Mouse (Mus musculus) CH12.LX (cell line): ENCODE measurements around the gene Tnfrsf19. TPM values are rescaled to one million over a fixed set of nuclear protein-coding genes. Genes with fewer than 3 reads are reported as not detected.

ENCODE experiments used
- DNase-seq: peaks from one replicate; pipeline ENCODE4 v3.0.0-alpha.2; 2013; ENCODE audit errors: extremely low read depth
- H3K27ac ChIP-seq: 2 replicates; pipeline ENCODE4 v1.5.1; 2012; ENCODE audit warnings: low read depth, mild to moderate bottlenecking, control low read depth, moderate library complexity; ENCODE audit not compliant: insufficient read depth
- H3K27me3 ChIP-seq: replicated peaks from 2 replicates; pipeline ENCODE3; 2012; ENCODE audit warnings: inconsistent platforms
- H3K36me3 ChIP-seq, 2 experiments: replicated peaks in 1 of 2; 2 replicates each; pipeline versions ENCODE3 to v1.6.1; 2012; ENCODE audit warnings: inconsistent platforms in 1 of 2, low read length in 1 of 2, mild to moderate bottlenecking in 1 of 2, mixed read lengths in 1 of 2, moderate library complexity in 1 of 2; ENCODE audit not compliant: control insufficient read depth in 1 of 2, insufficient read depth in 1 of 2
- H3K4me1 ChIP-seq, 2 experiments: 2 replicates each; pipeline ENCODE4 v1.6.1; 2012; ENCODE audit warnings: inconsistent platforms in 1 of 2, moderate library complexity in 1 of 2; ENCODE audit not compliant: insufficient read depth in 2 of 2, control insufficient read depth in 1 of 2
- H3K4me2 ChIP-seq: 2 replicates; pipeline ENCODE4 v1.6.1; 2012; ENCODE audit warnings: low read depth, mild to moderate bottlenecking, control low read depth; ENCODE audit not compliant: poor library complexity, insufficient read depth, severe bottlenecking
- H3K4me3 ChIP-seq, 3 experiments: fragments of 150-350 bp in 1 of 3; sonication (generic) in 1 of 3; replicated peaks in 1 of 3; 2 replicates each; pipeline versions ENCODE3 to v1.5.1; 2011 to 2012; ENCODE audit warnings: low read depth in 2 of 3, low read length in 2 of 3, mild to moderate bottlenecking in 2 of 3, moderate library complexity in 2 of 3, control low read depth in 1 of 3, improper control_type of control experiment in 1 of 3, inconsistent platforms in 1 of 3, mixed read lengths in 1 of 3; ENCODE audit not compliant: poor library complexity in 1 of 3
- H3K79me2 ChIP-seq: replicated peaks from 2 replicates; pipeline ENCODE4 v1.6.1; 2012; ENCODE audit warnings: mild to moderate bottlenecking, moderate library complexity; ENCODE audit not compliant: control insufficient read depth, poor library complexity, insufficient read depth, severe bottlenecking; ENCODE audit errors: extremely low read depth
- H3K9ac ChIP-seq: 2 replicates; pipeline ENCODE4 v1.6.1; 2012; ENCODE audit warnings: low read depth, mild to moderate bottlenecking, control low read depth, moderate library complexity; ENCODE audit not compliant: insufficient read depth
- H3K9me3 ChIP-seq: replicated peaks from 2 replicates; pipeline ENCODE3; 2012; ENCODE audit warnings: low read length, inconsistent platforms, mixed read lengths
- BHLHE40 ChIP-seq: IDR thresholded peaks from 2 replicates; pipeline ENCODE4 v1.6.1; 2011; ENCODE audit warnings: mild to moderate bottlenecking, low read depth, low read length, improper control_type of control experiment
- CHD1 ChIP-seq: IDR thresholded peaks from 2 replicates; pipeline ENCODE4 v1.6.1; 2012; ENCODE audit warnings: low read depth, low read length, improper control_type of control experiment, inconsistent platforms
- CHD2 ChIP-seq: IDR thresholded peaks from 2 replicates; pipeline ENCODE4 v1.6.1; 2011; ENCODE audit warnings: low read length, improper control_type of control experiment
- E2F4 ChIP-seq: IDR thresholded peaks from 2 replicates; pipeline ENCODE4 v1.6.1; 2011; ENCODE audit warnings: low read depth, low read length, improper control_type of control experiment; ENCODE audit not compliant: insufficient replicate concordance
- EP300 ChIP-seq: IDR thresholded peaks from 2 replicates; pipeline ENCODE4 v1.6.1; 2011; ENCODE audit warnings: low read length, improper control_type of control experiment
- GABPA ChIP-seq: IDR thresholded peaks from 2 replicates; pipeline ENCODE4 v1.6.1; 2012; ENCODE audit warnings: low read depth, low read length, improper control_type of control experiment, inconsistent platforms; ENCODE audit not compliant: insufficient replicate concordance
- IRF4 ChIP-seq: IDR thresholded peaks from 2 replicates; pipeline ENCODE4 v1.6.1; 2014; ENCODE audit warnings: low read depth, mild to moderate bottlenecking, inconsistent platforms, low read length, improper control_type of control experiment
- JUN ChIP-seq: IDR thresholded peaks from 2 replicates; pipeline ENCODE4 v1.6.1; 2011; ENCODE audit warnings: low read depth, mild to moderate bottlenecking, low read length, improper control_type of control experiment, moderate library complexity; ENCODE audit not compliant: insufficient read depth
- JUND ChIP-seq: conservative IDR thresholded peaks from 2 replicates; pipeline ENCODE4 v1.6.1; 2011; ENCODE audit warnings: low read depth, low read length, improper control_type of control experiment
- KAT2A ChIP-seq: IDR thresholded peaks from 2 replicates; pipeline ENCODE4 v1.6.1; 2012; ENCODE audit warnings: low read length, improper control_type of control experiment, inconsistent platforms; ENCODE audit not compliant: insufficient replicate concordance
- MAX ChIP-seq: IDR thresholded peaks from 2 replicates; pipeline ENCODE4 v1.6.1; 2011; ENCODE audit warnings: low read length, improper control_type of control experiment
- MAZ ChIP-seq: IDR thresholded peaks from 2 replicates; pipeline ENCODE4 v1.6.1; 2012; ENCODE audit warnings: low read depth, mild to moderate bottlenecking, inconsistent platforms, low read length, improper control_type of control experiment, moderate library complexity
- MXI1 ChIP-seq: IDR thresholded peaks from 2 replicates; pipeline ENCODE4 v1.6.1; 2011; ENCODE audit warnings: mild to moderate bottlenecking, low read depth, low read length, improper control_type of control experiment
- MYC ChIP-seq: IDR thresholded peaks from 2 replicates; pipeline ENCODE4 v1.6.1; 2011; ENCODE audit warnings: low read depth, mild to moderate bottlenecking, improper control_type of control experiment, low read length
- NELFE ChIP-seq: IDR thresholded peaks from 2 replicates; pipeline ENCODE4 v1.6.1; 2011; ENCODE audit warnings: low read depth, low read length, improper control_type of control experiment
- NRF1 ChIP-seq: IDR thresholded peaks from 2 replicates; pipeline ENCODE4 v1.6.1; 2014; ENCODE audit warnings: low read depth, mild to moderate bottlenecking, inconsistent platforms, low read length, improper control_type of control experiment, moderate library complexity
- POLR2AphosphoS2 ChIP-seq: IDR thresholded peaks from 2 replicates; pipeline ENCODE4 v1.6.1; 2011; ENCODE audit warnings: low read depth, low read length, improper control_type of control experiment
- RAD21 ChIP-seq: IDR thresholded peaks from 2 replicates; pipeline ENCODE4 v1.6.1; 2011; ENCODE audit warnings: low read depth, mild to moderate bottlenecking, low read length, improper control_type of control experiment, moderate library complexity
- RCOR1 ChIP-seq: conservative IDR thresholded peaks from 2 replicates; pipeline ENCODE4 v1.6.1; 2012; ENCODE audit warnings: low read depth, mild to moderate bottlenecking, inconsistent platforms, low read length, improper control_type of control experiment
- SMC3 ChIP-seq: IDR thresholded peaks from 2 replicates; pipeline ENCODE4 v1.6.1; 2011; ENCODE audit warnings: low read depth, low read length, improper control_type of control experiment
- TBP ChIP-seq: conservative IDR thresholded peaks from 2 replicates; pipeline ENCODE4 v1.6.1; 2011; ENCODE audit warnings: low read depth, low read length, improper control_type of control experiment
- TCF12 ChIP-seq: IDR thresholded peaks from 2 replicates; pipeline ENCODE4 v1.6.1; 2014; ENCODE audit warnings: low read depth, mild to moderate bottlenecking, inconsistent platforms, low read length, improper control_type of control experiment
- UBTF ChIP-seq: IDR thresholded peaks from 2 replicates; pipeline ENCODE4 v1.6.1; 2012; ENCODE audit warnings: low read depth, mild to moderate bottlenecking, inconsistent platforms, low read length, improper control_type of control experiment, moderate library complexity
- USF1 ChIP-seq: IDR thresholded peaks from 2 replicates; pipeline ENCODE4 v1.6.1; 2014; ENCODE audit warnings: low read depth, mild to moderate bottlenecking, inconsistent platforms, low read length, improper control_type of control experiment
- USF2 ChIP-seq: conservative IDR thresholded peaks from 2 replicates; pipeline ENCODE4 v1.6.1; 2011; ENCODE audit warnings: low read depth, low read length, improper control_type of control experiment
- ZC3H11A ChIP-seq: IDR thresholded peaks from 2 replicates; pipeline ENCODE4 v1.6.1; 2012; ENCODE audit warnings: low read depth, mild to moderate bottlenecking, inconsistent platforms, low read length, improper control_type of control experiment
- ZKSCAN1 ChIP-seq: IDR thresholded peaks from 2 replicates; pipeline ENCODE4 v1.6.1; 2012; ENCODE audit warnings: low read depth, inconsistent platforms, low read length, improper control_type of control experiment, borderline replicate concordance
- ZNF384 ChIP-seq: IDR thresholded peaks from 2 replicates; pipeline ENCODE4 v1.6.1; 2012; ENCODE audit warnings: low read depth, low read length, improper control_type of control experiment, inconsistent platforms
- dilution Hi-C: fragments of 300-500 bp; cut with MboI; formaldehyde crosslinking; loops from 2 replicates; pipeline ENCODE4 v1.14.3; 2020; ENCODE audit warnings: low sequenced_read_pairs; ENCODE audit not compliant: extremely low pct_unique_long_range_greater_than_20kb, extremely low pct_ligation_motif_present
- in situ Hi-C: fragments of 300-500 bp; cut with MboI; formaldehyde crosslinking; loops from 3 replicates; pipeline ENCODE4 v1.14.3; 2019; ENCODE audit warnings: low sequenced_read_pairs, low pct_ligation_motif_present, low pct_unique_long_range_greater_than_20kb, mixed read lengths
- polyA plus RNA-seq: library from polyadenylated mRNA; unstranded; fragments of >175 nt; gene quantifications from 2 replicates; pipeline ENCODE4 v1.2.1, GENCODE M21; 2012; ENCODE audit warnings: low read depth; ENCODE audit not compliant: insufficient read length
- total RNA-seq, 2 experiments: library from RNA; depleted of rRNA; stranded (reverse); fragments of 300-350 nt in 1 of 2; fragments of >200 nt in 1 of 2; gene quantifications; 2 replicates each; pipeline ENCODE4 v1.2.3; 2012 to 2014

The Tnfrsf19 gene
- total and polyA plus RNA-seq, 3 experiments = 4.4 to 6.5 (median 4.6) TPM

GRCm38 (mm10) chr14:61014544-61014943 lies 31.7 kb downstream of the Tnfrsf19 start:
- H3K9ac ChIP-seq = no peak overlapping the region
- H3K4me3 ChIP-seq = no peak overlapping the region
- DNase-seq = no peak
- TF ChIP-seq JUND (no peak), TCF12 (no peak), NRF1 (no peak), TBP (no peak), IRF4 (no peak), USF2 (no peak), ZNF384 (no peak), GABPA (no peak), UBTF (no peak), CHD2 (no peak), BHLHE40 (no peak), JUN (no peak), MAZ (no peak), E2F4 (no peak), POLR2AphosphoS2 (no peak), EP300 (no peak), SMC3 (no peak), KAT2A (no peak)
- TF ChIP-seq, all 38 proteins: peak for 0
- no peaks in the 10 kb centered on the region for H3K79me2 ChIP-seq
- dilution Hi-C loops = no loop called here
- no peak overlapping the region for H3K27ac ChIP-seq
- H3K27me3 ChIP-seq = no peaks in the 10 kb centered on the region
- no peaks in the 10 kb centered on the region for H3K36me3 ChIP-seq
- H3K4me2 ChIP-seq = no peak overlapping the region
- in situ Hi-C loops = no loop called here
- no peaks in the 10 kb centered on the region for H3K9me3 ChIP-seq
- H3K4me1 ChIP-seq = peaks cover 0 to 21% of the 10 kb centered on the region in 2 experiments; a peak in 2 of 4 replicates

- no peak overlapping the region for H3K27ac ChIP-seq
- in situ Hi-C loops = no loop called here
- DNase-seq = peak; percentile 68
- H3K4me2 ChIP-seq = peak overlapping the region; percentile 31
- H3K4me3 ChIP-seq = no peak overlapping the region
- no peaks in the 10 kb centered on the region for H3K36me3 ChIP-seq
- H3K9ac ChIP-seq = no peak overlapping the region
- H3K27me3 ChIP-seq = no peaks in the 10 kb centered on the region
- H3K9me3 ChIP-seq = no peaks in the 10 kb centered on the region
- dilution Hi-C loops = no loop called here
- no peaks in the 10 kb centered on the region for H3K79me2 ChIP-seq
- H3K4me1 ChIP-seq = peaks cover 0 to 21% of the 10 kb centered on the region in 2 experiments; a peak in 2 of 4 replicates
- TF ChIP-seq MAX = peak; percentile 75
- TF ChIP-seq POLR2AphosphoS2 = no peak
- no peak for TF ChIP-seq KAT2A
- no peak for TF ChIP-seq ZC3H11A
- no peak for TF ChIP-seq JUND
- no peak for TF ChIP-seq RCOR1
- TF ChIP-seq USF2 = peak; percentile 79
- TF ChIP-seq NRF1 = no peak
- no peak for TF ChIP-seq SMC3
- no peak for TF ChIP-seq RAD21
- peak; percentile 86 for TF ChIP-seq BHLHE40
- no peak for TF ChIP-seq CHD1
- no peak for TF ChIP-seq IRF4
- TF ChIP-seq CHD2 = no peak
- TF ChIP-seq ZNF384 = no peak
- no peak for TF ChIP-seq MYC
- TF ChIP-seq MXI1 = no peak
- no peak for TF ChIP-seq EP300
- peak; percentile 88 for TF ChIP-seq USF1
- no peak for TF ChIP-seq NELFE
- no peak for TF ChIP-seq ZKSCAN1
Observed at GRCm38 (mm10) chr14:61012397-61012931, 33.8 kb downstream of the Tnfrsf19 start.
